Mouse (Mus musculus) MEL-GATA-1-ER (cell line): ENCODE results near the gene Rhbdd2.

Experiments used
- DNase-seq: peaks from one replicate; pipeline ENCODE4 v3.0.0-alpha.2; 2012; ENCODE audit warnings: low read depth; ENCODE audit errors: extremely low read depth

The Rhbdd2 gene

GRCm38 (mm10) chr5:135643869-135644268 is 11.5 kb downstream of the Rhbdd2 start:
- DNase-seq: no peak

DNA sequence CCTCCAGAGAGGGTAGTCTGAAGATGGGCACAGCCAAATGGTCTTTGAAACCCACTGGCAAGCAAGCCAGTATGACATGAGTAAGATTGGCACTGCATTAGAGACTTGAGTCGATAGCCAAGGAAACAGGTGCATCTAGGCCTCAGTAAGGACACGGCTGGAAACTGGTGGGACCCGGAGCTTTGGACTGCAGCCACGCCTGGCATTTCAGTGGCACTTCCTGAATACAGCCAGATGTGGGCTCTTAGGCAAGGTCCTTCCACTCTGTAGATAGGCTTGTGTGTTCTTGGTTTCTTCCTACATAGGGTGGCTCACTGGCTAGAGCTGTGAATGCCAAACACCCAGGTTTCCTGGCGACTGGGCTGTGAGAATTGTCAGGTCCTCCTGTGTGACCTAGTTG is 12.9 kb downstream of the Rhbdd2 start:
- no peak for DNase-seq

GRCm38 (mm10) chr5:135646038-135646437 is 13.6 kb downstream of the Rhbdd2 start:
- no peak for DNase-seq

DNA sequence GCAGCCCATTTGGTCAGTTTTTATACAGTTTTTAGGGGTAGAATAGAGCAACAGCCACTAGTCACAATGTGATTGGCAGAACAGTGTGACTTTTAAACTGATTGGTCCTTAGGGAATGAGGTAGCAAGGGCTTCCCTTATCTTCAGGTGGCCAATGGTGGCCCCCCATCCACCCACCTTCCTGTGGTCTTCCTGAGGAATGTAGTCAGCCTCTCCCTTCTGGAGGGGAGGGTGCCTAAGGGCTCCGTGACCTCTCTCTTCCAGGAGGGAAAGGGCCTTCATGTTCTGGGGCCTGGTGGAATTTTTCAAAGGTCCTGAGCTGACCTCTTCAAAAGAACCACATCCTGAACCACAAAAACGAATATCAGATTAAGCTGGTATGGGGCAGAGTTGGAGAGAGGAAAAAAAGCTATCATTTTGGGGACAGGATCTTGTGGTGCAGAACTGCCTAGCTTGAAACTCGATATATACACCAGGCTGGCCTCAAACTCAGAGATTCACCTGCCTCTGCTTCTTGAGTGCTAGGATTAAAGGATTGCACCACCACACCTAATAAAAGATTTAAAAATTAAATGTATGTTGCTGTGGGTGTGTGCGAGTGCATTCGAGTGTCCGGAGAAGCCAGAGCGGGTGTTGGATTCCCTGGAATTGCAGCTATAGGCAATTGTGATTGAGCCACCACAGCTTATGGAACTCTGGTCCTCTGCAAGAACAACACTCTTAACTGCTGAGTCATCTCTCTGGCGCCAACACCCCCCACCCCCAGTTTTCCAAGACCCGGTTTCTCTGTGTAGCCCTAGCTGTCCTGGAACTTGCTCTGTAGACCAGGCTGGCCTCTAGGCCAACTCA is 16.3 kb downstream of the Rhbdd2 start:
- DNase-seq: no peak

- no peak for DNase-seq
Observed at GRCm38 (mm10) chr5:135649309-135649633, 16.9 kb downstream of the Rhbdd2 start.

GRCm38 (mm10) chr5:135651536-135651935 is 19.1 kb downstream of the Rhbdd2 start:
- no peak for DNase-seq

DNA sequence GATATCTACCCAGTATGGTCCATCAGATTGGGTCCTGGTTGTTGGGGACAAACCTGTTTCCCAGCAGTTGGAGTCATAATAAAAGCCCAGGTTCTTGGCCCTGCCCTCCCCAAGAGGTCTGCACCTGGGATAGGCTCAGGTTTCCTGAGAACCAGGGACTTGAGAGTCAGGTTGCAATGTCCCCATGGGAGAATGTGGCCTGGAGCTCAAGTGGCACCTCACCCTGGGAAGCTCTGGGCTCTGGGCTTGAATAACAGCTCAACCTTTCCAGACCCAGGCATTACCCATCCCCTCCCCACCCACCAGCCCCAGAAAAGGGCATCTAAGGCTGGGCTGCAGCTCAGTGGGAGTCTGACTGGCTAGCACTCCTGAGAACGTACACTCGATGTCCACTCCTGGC is 20.8 kb downstream of the Rhbdd2 start:
- no peak for DNase-seq

GRCm38 (mm10) chr5:135656046-135656445 is 23.6 kb downstream of the Rhbdd2 start:
- DNase-seq: no peak

GRCm38 (mm10) chr5:135657128-135657527 is 24.7 kb downstream of the Rhbdd2 start:
- DNase-seq: no peak

DNA sequence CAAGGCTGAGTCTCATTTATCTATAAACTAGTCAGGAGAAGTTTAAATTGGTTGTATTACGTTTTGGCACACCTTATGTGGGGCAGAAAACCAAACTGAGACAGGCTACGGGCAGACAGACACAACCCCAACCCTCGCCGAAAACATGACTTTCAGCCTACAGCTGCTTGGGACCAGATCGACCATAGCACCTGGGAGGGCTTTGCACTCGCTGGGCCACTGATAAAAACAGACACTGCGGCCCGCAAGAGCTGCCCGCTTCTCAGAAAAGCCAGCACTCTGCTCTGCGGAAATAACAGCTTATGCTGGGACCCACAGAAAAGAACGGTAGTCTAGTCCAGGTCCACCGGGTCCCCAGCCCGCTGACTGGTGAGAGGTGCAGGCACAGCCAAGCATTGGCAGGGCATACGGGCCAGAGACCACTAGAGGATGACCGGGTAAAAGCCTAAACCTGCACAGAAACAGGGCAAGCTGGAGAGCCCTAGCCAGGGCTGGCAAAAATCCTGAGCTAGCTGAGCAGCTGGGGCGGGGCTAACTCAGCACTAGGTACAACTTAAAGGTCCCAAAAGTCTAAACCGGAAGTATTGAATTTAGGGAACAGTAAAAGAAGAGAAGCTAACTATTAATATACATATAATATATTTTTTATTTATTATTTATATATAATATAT is 25.4 kb downstream of the Rhbdd2 start:
- DNase-seq: peak; percentile 39

- no peak for DNase-seq
Observed at GRCm38 (mm10) chr5:135659956-135660355, 27.5 kb downstream of the Rhbdd2 start.

- no peak for DNase-seq
Observed at GRCm38 (mm10) chr5:135660535-135660934, 28.1 kb downstream of the Rhbdd2 start.

DNA sequence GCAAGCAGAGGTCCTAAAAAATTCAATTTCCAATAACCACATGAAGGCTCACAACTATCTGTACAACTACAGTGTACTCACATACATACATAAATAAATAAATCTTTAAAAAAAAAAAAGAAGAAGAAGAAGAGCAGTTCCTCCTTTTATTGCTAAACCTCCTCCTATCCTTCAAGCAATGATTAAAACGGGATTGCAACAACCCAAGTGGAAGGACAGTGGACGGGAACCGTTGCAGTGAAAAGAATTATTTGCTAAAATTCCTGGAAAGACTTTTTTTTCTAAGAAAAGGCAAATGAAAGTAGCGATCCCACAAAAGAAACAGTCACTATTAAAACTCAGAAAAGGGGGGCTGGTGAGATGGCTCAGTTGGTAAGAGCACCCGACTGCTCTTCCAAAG is 34.5 kb downstream of the Rhbdd2 start:
- no peak for DNase-seq

- DNase-seq: no peak
Observed at GRCm38 (mm10) chr5:135668071-135668470, 35.7 kb downstream of the Rhbdd2 start.

- peak; percentile 28 for DNase-seq
Observed at GRCm38 (mm10) chr5:135669741-135670275, 37.4 kb downstream of the Rhbdd2 start, which contains the start of gene Por. TSS of gene Por (plus strand) at chr5:135670033.

- DNase-seq: no peak
Observed at GRCm38 (mm10) chr5:135670881-135671280, 38.5 kb downstream of the Rhbdd2 start.

GRCm38 (mm10) chr5:135672509-135672908 is 40.1 kb downstream of the Rhbdd2 start:
- DNase-seq: no peak

GRCm38 (mm10) chr5:135672980-135673379 is 40.6 kb downstream of the Rhbdd2 start:
- DNase-seq: no peak

DNA sequence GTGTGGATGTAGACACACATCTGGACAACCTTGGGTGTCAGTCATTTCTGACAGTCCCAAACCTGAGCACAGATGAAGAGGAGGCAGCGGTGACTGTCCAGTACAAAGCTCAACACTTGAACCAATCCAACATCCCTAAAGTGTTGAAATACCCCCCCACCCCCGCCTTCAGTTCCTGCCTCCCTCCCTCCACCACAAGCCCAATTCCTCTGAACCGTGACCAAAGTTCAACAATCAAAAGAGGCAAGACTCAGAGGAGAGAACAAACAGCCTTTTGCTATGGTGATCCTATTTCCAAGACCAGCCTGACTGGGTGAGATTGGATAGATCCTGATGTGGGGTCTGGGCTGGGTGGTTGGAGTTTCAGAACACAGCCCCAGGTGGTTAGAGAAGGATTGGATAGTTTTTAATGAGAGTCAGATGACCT is 41.9 kb downstream of the Rhbdd2 start:
- DNase-seq: no peak

GRCm38 (mm10) chr5:135674821-135675220 is 42.4 kb downstream of the Rhbdd2 start:
- no peak for DNase-seq

- DNase-seq: no peak
Observed at GRCm38 (mm10) chr5:135676696-135677095, 44.3 kb downstream of the Rhbdd2 start.

GRCm38 (mm10) chr5:135677251-135677650 is 44.8 kb downstream of the Rhbdd2 start:
- peak; percentile 55 for DNase-seq
